Mouse (Mus musculus) lung, embryonic 16.5 days (tissue): ENCODE measurements around the gene Urgcp. TPM values are rescaled to one million over a fixed set of nuclear protein-coding genes. Genes with fewer than 3 reads are reported as not detected.

Experiments
- ATAC-seq: fragments of 200-750 bp; cut with Nextera tagmentation; 2 replicates; pipeline ENCODE4 v1.8.0; 2017; ENCODE audit warnings: low read depth, mild to moderate bottlenecking, moderate library complexity
- H3K27ac ChIP-seq: fragments of 300-500 bp; sonication (generic); 2 replicates; pipeline ENCODE4 v1.5.1; 2014; ENCODE audit warnings: mild to moderate bottlenecking, control low read depth, low read length
- H3K27me3 ChIP-seq: fragments of 300-500 bp; sonication (generic); 2 replicates; pipeline ENCODE4 v1.6.1; 2014; ENCODE audit warnings: low read depth, low read length, mixed read lengths; ENCODE audit not compliant: control insufficient read depth, insufficient read depth
- H3K36me3 ChIP-seq: fragments of 300-500 bp; sonication (generic); 2 replicates; pipeline ENCODE4 v1.6.1; 2014; ENCODE audit warnings: low read length; ENCODE audit not compliant: control insufficient read depth, insufficient read depth
- H3K4me1 ChIP-seq: fragments of 300-500 bp; sonication (generic); replicated peaks from 2 replicates; pipeline ENCODE4 v1.6.1; 2014; ENCODE audit warnings: low read length, mixed read lengths; ENCODE audit not compliant: control insufficient read depth, insufficient read depth
- H3K4me2 ChIP-seq: fragments of 300-500 bp; sonication (generic); 2 replicates; pipeline ENCODE4 v1.6.1; 2014; ENCODE audit warnings: low read depth, low read length, control low read depth
- H3K4me3 ChIP-seq: fragments of 300-500 bp; sonication (generic); 2 replicates; pipeline ENCODE4 v1.5.1; 2014; ENCODE audit warnings: mild to moderate bottlenecking, low read length, control low read depth
- H3K9ac ChIP-seq: fragments of 300-500 bp; sonication (generic); 2 replicates; pipeline ENCODE4 v1.6.1; 2014; ENCODE audit warnings: low read length, control low read depth
- H3K9me3 ChIP-seq: fragments of 300-500 bp; sonication (generic); 2 replicates; pipeline ENCODE4 v1.6.1; 2016; ENCODE audit warnings: low read length; ENCODE audit not compliant: control insufficient read depth
- WGBS: fragments of 180-500 bp; shearing (Covaris S2); extraction: QIAGEN DNeasy Blood & Tissue Kit; methylation state at CpG from one replicate; pipeline ENCODE4 v1.1.7; 2014; 5-methylcytosine and 5-hydroxymethylcytosine counted together
- polyA plus RNA-seq: library from polyadenylated mRNA; unstranded; fragments of >200 nt; fragmentation: Nextera tagmentation; extraction: Ambion mirVana; gene quantifications from 2 replicates; pipeline ENCODE4 v1.2.1, GENCODE M21; 2015

Urgcp gene
- polyA plus RNA-seq, 1 experiment from 2014 or later: 26.0 TPM

DNA sequence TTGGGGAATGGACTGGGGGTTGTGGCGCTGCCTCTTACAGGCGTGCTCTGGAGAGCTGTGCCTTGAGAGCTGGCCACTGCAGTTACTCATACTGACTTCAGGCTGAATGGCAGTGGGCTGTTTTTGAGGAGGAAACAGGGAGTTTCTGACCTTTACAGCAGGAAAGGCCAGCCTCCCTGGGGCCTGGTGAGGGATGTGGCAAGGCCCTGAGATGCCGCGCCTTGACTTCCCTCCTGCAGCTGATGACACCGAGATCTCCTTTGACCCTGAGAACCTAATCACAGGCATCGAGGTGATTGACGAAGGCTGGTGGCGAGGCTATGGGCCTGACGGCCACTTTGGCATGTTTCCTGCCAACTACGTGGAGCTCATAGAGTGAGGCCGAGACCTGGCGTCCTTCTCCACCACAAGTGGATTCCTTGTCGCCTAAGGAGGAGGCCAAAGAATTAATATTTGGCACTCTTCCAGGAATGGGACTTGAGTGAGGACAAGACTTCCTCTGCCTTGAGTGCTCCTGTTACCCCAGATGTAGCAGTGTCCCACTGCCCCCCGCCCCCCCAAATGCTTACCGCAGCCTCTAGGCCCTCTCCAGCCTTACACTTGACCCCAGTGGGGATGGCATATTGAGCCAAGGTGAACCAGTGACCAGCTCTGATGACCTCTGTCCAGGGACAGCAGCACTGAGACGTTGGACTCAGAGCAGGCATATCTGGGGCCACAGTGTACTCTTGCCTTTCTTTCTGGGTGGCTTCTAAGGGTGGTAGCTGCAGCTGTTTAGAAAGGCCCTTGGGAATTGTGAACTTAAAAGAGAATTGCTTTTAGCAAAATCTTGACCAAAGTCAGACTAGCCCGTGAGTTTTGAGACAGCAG, 37.7 kb upstream of the Urgcp start:
- H3K4me2 ChIP-seq: no peak overlapping the region
- H3K36me3 ChIP-seq: peaks cover 38% of the 10 kb centered on the region
- ATAC-seq: peak; percentile 79
- peaks cover 19% of the 10 kb centered on the region for H3K4me1 ChIP-seq
- H3K27me3 ChIP-seq: no peaks in the 10 kb centered on the region
- 65% methylated on average over 17 of the region's 17 CpGs for WGBS
- peak overlapping the region; percentile 86 for H3K27ac ChIP-seq
- H3K9me3 ChIP-seq: no peaks in the 10 kb centered on the region
- peak overlapping the region; percentile 25; the same call in 1 of the 2 replicates for H3K9ac ChIP-seq
- no peak overlapping the region for H3K4me3 ChIP-seq

DNA sequence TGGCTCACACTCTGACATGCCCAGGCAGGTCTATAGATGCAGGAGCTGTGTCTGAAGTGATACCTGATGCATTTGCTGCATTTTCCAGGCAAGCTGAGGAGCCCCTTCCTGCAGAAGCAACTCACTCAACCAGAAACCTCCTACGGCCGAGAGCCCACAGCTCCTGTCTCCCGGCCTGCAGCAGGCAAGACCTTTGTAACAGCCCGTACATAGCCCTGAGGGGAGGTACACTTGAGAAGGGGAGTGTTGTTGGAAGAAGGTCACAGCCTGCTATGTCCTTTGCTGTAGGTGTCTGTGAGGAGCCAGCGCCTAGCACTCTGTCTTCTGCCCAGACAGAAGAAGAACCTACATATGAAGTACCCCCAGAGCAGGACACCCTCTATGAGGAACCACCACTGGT, 35.8 kb upstream of the Urgcp start:
- Histone ChIP-seq H3K4me2 (no peak overlapping the region), H3K4me3 (no peak overlapping the region), H3K36me3 (peaks cover 45% of the 10 kb centered on the region), H3K9ac (no peak overlapping the region), H3K27me3 (no peaks in the 10 kb centered on the region), H3K27ac (no peak overlapping the region), H3K9me3 (no peaks in the 10 kb centered on the region), H3K4me1 (peaks cover 11% of the 10 kb centered on the region)
- ATAC-seq: no peak
- 91% methylated on average over 5 of the region's 5 CpGs for WGBS

DNA sequence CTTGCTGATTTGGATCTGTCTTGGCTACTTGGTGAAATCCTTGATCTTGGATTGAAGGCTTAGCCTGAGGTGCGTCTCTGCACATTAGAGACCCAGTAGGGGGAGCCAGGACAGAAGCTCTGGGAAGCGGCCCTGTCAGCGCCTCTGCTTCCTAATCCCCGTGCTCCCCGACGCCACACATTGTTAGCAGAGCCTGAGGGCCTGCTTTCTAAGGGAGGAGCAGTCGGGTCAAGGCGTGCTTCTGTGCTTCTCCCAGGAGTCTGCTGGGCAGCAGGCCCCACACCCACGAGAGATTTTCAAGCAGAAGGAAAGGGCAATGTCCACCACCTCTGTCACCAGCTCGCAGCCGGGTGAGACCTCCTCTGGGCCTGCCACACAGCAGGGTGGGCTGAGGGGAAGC, 35.2 kb upstream of the Urgcp start:
- Histone ChIP-seq H3K27ac (no peak overlapping the region), H3K9ac (no peak overlapping the region), H3K4me3 (no peak overlapping the region), H3K4me2 (no peak overlapping the region), H3K27me3 (no peaks in the 10 kb centered on the region), H3K36me3 (peaks cover 48% of the 10 kb centered on the region), H3K4me1 (peaks cover 9% of the 10 kb centered on the region; the same call in 1 of the 2 replicates), H3K9me3 (no peaks in the 10 kb centered on the region)
- 82% methylated on average over 11 of the region's 11 CpGs for WGBS
- no peak for ATAC-seq

DNA sequence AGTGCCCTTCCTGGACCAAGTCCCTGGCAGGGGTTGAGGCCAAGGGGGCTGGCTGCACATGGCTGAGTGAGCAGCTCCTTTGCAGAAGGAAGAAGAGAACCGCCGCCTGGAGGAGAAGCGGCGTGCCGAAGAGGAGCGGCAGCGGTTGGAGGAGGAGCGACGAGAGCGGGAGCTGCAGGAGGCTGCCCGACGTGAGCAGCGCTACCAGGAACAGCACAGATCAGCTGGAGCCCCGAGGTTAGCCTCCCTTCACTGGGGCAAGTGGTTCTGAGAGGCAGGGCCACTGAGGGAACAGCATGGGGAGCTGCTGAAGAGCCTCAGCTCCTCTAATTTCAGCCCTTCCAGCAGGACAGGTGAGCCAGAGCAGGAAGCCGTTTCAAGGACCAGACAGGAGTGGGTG, 34.8 kb upstream of the Urgcp start:
- Histone ChIP-seq H3K9ac (no peak overlapping the region), H3K4me3 (no peak overlapping the region), H3K36me3 (peaks cover 51% of the 10 kb centered on the region), H3K27ac (no peak overlapping the region), H3K9me3 (no peaks in the 10 kb centered on the region), H3K4me2 (no peak overlapping the region), H3K27me3 (no peaks in the 10 kb centered on the region), H3K4me1 (peaks cover 5% of the 10 kb centered on the region; the same call in 1 of the 2 replicates)
- 92% methylated on average over 15 of the region's 15 CpGs for WGBS
- no peak for ATAC-seq

DNA sequence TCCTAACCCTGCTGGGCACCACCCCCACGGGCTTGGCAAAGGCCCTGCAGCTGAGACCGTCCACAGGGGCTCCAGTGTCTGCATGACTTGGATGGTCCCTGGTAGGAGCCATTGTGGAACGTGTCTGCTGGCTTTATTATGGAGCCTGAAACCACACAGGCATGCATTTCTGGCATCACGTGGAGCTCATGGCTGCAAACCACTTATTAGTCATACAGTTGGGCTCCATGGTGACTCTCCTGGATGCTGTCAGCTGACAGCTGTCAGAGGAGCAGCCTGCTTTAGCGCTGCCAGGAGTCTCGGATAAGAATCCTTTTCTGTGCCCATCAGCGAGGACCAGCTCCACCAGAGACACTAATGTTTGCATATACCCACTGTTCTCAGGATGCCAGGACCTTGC, 33.5 kb upstream of the Urgcp start:
- Histone ChIP-seq H3K36me3 (peaks cover 54% of the 10 kb centered on the region), H3K27me3 (no peaks in the 10 kb centered on the region)

DNA sequence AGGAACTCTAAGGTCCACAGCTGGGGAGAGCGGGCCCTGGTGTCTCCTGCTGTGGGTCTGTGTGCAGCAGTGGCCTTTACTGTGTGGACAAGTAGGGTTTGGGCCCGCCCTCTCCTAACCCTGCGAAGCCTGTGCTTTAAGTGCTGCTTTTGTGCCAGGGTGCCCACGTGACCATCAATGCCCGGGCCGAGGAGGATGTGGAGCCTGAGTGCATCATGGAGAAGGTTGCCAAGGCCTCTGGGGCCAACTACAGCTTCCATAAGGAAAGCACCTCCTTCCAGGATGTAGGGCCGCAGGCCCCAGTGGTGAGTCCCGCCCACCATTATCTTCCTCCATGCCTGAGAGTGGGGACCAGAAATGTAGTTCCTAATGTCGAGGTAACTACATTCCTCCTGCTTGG, 33.1 kb upstream of the Urgcp start:
- Histone ChIP-seq H3K27me3 (no peaks in the 10 kb centered on the region), H3K9me3 (no peaks in the 10 kb centered on the region), H3K27ac (no peak overlapping the region), H3K4me2 (no peak overlapping the region), H3K4me1 (peaks cover 5% of the 10 kb centered on the region; the same call in 1 of the 2 replicates), H3K4me3 (no peak overlapping the region), H3K36me3 (peaks cover 54% of the 10 kb centered on the region), H3K9ac (no peak overlapping the region)
- ATAC-seq: no peak
- 87% methylated on average over 9 of the region's 9 CpGs for WGBS

More for the DNA sequence above, 33.5 kb upstream of the Urgcp start:
- H3K4me3 ChIP-seq: no peak overlapping the region
- H3K4me2 ChIP-seq: no peak overlapping the region
- WGBS: 83% methylated on average over 7 of the region's 7 CpGs
- H3K9ac ChIP-seq: no peak overlapping the region
- no peak for ATAC-seq
- peaks cover 5% of the 10 kb centered on the region; the same call in 1 of the 2 replicates for H3K4me1 ChIP-seq
- H3K27ac ChIP-seq: no peak overlapping the region
- H3K9me3 ChIP-seq: no peaks in the 10 kb centered on the region

DNA sequence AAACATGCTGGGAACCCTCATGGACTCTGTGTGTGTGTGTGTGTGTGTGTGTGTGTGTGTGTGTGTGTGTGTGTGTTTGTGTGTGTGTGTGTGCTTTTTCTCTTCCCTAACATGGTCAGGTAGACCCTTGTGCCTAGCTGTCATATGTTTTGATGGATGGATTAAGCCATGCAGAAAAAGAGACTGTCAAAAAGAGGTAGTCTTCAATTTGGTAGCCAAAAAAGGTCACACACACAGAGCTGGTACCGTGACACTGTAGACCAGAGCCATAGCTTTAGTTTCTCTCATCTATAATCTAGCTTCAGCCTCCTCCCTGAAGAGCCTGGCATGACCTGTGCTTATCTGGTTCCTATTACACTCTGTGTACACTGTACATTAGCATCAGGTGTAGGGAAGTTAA, 28.3 kb upstream of the Urgcp start:
- WGBS: 95% methylated on average over 1 of the region's 1 CpGs
- Histone ChIP-seq H3K27me3 (no peaks in the 10 kb centered on the region), H3K9ac (no peak overlapping the region), H3K4me3 (no peak overlapping the region), H3K9me3 (no peaks in the 10 kb centered on the region), H3K4me2 (no peak overlapping the region), H3K27ac (no peak overlapping the region), H3K36me3 (peaks cover 20% of the 10 kb centered on the region), H3K4me1 (peaks cover 12% of the 10 kb centered on the region)
- ATAC-seq: no peak

DNA sequence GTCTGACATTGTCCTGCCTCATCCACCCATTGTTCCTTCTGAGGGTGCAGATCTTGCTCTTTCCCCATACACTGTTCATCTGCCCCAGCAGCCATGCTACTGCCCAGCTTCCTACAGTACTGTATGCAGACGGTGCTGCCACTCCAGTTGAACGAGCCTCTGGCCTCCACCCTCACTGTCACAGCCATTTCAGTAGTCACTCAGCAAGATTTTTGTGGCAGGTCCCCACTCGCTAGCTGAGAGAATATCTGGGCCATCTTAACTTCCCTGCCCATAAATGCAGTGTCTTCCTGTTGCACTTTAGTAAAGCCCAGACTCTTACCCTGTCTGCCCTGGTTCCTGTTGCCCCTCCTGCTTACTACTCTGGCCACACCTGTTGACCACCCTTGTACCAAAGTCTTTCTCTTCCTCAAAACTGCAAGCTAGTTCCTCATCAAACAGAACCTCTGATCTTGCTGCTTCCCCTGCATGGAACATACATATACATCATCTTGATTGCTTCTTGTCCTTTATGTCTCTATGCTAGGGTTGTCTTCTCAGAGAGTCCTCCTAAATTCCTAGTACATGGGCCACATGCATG, 27.7 kb upstream of the Urgcp start:
- Histone ChIP-seq H3K4me3 (no peak overlapping the region), H3K27me3 (no peaks in the 10 kb centered on the region), H3K27ac (no peak overlapping the region), H3K36me3 (peaks cover 16% of the 10 kb centered on the region), H3K9ac (no peak overlapping the region), H3K4me1 (peaks cover 12% of the 10 kb centered on the region), H3K4me2 (peak overlapping the region; percentile 84; the same call in 1 of the 2 replicates), H3K9me3 (no peaks in the 10 kb centered on the region)
- ATAC-seq: no peak
- WGBS: 65% methylated on average over 3 of the region's 3 CpGs

DNA sequence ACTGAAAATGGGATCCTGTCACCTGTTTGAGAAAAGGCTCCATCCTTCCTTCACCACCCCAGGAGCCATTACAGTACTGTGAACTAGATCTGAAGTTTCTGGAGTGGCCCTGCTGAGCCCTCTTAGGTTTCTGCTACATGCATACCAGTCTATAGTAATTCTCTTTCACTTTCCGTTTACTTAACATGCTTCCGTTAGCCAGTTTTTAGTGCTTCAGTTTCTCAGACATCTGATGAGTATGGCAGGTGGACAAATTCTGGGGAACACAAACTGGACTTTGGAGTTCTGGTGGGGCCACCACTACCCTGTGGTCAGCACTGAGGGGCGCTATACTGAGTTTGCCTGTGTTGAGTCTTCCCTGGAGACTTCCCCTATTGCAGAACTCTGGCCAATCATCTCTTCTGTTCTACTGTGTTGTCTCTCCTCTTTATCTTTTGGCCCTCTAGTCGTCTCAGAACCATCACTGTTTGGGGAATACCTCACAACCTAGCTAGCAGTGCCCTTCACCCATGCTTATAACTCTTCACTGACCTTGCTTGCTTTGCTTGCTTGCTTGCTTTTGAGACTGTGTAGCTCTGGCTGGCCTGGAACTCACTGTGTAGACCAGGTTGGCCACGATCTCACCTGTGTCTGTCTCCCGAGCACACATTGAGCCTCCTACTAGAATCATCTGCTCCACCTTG, 27.0 kb upstream of the Urgcp start:
- no peak; the same call in 1 of the 2 replicates for ATAC-seq
- H3K9ac ChIP-seq: peak overlapping the region; percentile 83
- H3K4me1 ChIP-seq: peaks cover 12% of the 10 kb centered on the region
- H3K4me3 ChIP-seq: peak overlapping the region; percentile 76
- peak overlapping the region; percentile 86 for H3K27ac ChIP-seq
- H3K27me3 ChIP-seq: no peaks in the 10 kb centered on the region
- H3K4me2 ChIP-seq: peak overlapping the region; percentile 84
- 50% methylated on average over 6 of the region's 6 CpGs for WGBS
- H3K9me3 ChIP-seq: no peaks in the 10 kb centered on the region
- peaks cover 16% of the 10 kb centered on the region for H3K36me3 ChIP-seq
